Mouse (Mus musculus) right cerebral cortex, postnatal 25 days (tissue): ENCODE data around the gene Dusp8.

Experiments
- DNase-seq: peaks from one replicate; pipeline ENCODE4 v3.0.0; 2022

Dusp8 gene

DNA sequence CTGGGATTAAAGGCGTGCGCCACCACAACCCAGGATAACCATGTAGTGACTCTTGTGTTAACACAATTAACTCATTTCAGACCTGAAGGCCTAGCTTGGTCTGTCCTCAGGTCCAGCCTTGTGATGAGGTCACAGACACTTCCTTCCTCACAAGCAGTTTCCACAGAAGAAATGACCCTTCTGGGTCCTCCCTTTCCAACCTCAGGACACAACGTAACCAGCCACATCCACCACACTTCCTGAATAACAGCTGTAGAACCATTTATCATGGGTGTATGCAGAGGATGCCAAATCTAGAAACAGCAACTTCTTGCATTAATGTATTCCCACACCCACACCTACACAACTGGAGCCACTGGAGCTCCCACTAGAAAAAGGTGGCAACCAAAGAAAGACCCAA is 54.9 kb downstream of the Dusp8 start:
- DNase-seq, result no peak

DNA sequence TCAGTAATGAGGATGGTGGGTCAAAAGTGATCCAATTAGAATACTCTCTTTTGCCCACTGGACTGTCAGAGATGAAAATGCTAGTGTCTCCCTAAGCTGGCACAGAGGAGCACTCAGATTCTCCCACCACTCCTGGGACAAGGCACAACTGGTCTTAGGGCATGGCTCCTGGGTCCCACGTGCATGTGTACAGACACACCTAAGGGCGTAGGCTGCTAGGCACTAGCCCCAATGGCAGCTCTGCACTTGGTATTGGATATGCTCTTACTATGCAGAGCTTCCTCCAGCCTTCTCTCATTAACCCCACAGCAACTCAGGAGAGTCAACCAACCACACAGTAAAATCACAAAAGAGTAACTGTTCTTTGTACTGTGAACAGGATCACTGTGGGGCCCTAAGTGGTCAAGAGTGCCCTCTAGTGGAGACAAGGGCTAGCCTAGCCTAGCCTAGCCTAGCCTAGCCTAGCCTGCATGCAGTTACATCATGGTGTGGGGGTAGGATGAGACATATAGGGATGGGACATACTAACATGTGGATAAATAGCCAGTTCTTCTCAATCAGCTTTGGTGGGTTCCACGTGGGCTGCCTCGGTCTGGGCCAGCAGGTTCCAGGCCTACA is 58.0 kb downstream of the Dusp8 start:
- DNase-seq, result peak; percentile 16

GRCm38 (mm10) chr7:142035048-142035811 is 60.4 kb downstream of the Dusp8 start:
- no peak for DNase-seq

GRCm38 (mm10) chr7:142034198-142034597 is 61.4 kb downstream of the Dusp8 start:
- DNase-seq, result no peak

DNA sequence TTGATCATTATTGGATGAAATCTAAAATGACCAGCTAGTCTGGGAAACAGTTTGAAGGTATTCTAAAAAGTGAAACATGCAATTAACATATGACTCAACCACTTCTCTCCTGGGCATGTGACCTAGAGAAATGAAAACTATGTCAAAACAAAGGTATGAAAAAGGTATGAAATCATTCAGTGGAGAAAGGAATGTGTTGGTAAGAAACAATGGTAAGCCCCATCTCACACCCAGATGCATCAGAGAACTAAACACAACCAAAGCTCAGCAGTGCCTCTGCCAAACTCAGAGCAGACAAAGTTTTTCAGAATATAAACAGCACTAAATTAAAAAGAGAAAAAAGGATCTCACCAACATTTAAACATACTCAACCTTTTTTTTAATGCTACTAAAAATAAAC is 65.6 kb downstream of the Dusp8 start:
- DNase-seq, result no peak
